17 mouse cellular contexts compared by ENCODE assay signal in the genomic region with DNA sequence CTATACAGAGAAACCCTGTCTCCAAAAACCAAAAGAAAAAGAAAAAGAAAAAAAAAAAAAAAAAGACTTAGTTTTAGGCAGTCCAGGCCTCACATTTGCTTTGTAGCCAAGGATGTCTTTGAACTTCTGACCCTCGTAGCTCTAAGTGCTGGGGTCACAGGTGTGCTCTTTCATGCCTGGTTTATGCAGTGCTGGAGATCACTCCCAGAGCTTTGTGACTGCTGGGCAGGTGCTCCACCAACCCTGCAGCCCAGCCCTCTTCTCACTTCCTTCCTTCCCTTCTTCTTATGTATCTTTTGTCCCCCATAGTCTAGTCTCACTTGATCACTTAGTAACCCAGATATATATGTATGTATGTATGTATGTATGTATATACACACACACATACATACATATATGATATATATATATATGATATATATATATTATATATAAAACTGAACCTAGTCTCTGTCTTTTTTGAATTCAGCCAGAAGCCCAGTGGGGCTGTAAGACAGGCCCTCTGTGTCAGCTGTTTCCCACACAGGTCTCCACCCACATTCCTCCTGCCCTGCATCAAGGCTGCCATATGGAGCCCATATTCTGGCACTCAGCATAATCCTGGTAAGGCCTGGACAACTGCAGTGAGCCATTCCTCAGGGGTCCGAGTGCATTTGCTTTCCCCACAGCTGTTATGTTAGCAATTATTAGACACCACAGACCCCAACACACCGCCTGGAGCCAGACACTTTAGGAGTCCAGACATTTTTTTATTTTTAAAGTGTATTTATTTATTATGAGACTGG. TPM values are rescaled to one million over a fixed set of nuclear protein-coding genes. Genes with fewer than 3 reads are reported as not detected.
DNase-seq lines count a peak whose midpoint lies in the region; ATAC-seq lines count a peak whose summit lies in the region.
"Had no signal": no experiment of that assay in that cellular context is flagged by ENCODE, and none has a peak within 500 bp of the region (broad histone marks: within the 10 kb centered on the region; RNA-seq: fewer than 3 reads in every experiment).

No protein-coding gene starts in this region.

- H3K9ac ChIP-seq in lung, embryonic 16.5 days (ENCODE audit: low read length): no peak overlapping the region
- H3K9ac ChIP-seq: forebrain, embryonic 15.5 days; liver, embryonic 15.5 days; midbrain, embryonic 13.5 days; neural tube, embryonic 12.5 days had no signal

- peaks cover 5% of the 10 kb centered on the region; the same call in 1 of the 2 replicates for H3K4me1 ChIP-seq in lung, embryonic 16.5 days (replicated peaks; ENCODE audit: control insufficient read depth, insufficient read depth, low read length)
- H3K4me1 ChIP-seq in embryonic facial prominence, embryonic 10.5 days: peaks cover 21% of the 10 kb centered on the region
- H3K4me1 ChIP-seq: liver, embryonic 15.5 days had no signal

- H3K4me2 ChIP-seq in lung, embryonic 16.5 days (ENCODE audit: low read depth, low read length): no peak overlapping the region
- H3K4me2 ChIP-seq: forebrain, embryonic 15.5 days; liver, embryonic 15.5 days; midbrain, embryonic 13.5 days; neural tube, embryonic 12.5 days had no signal

- no peaks in the 10 kb centered on the region for H3K27me3 ChIP-seq in lung, embryonic 16.5 days (ENCODE audit: control insufficient read depth, insufficient read depth, low read depth, low read length)
- H3K27me3 ChIP-seq in embryonic facial prominence, embryonic 10.5 days (replicated peaks; ENCODE audit: low read depth, poor library complexity, severe bottlenecking): 0 out of 2 replicates have a peak, but pooled peaks cover 3% of the 10 kb centered on the region
- H3K27me3 ChIP-seq: forebrain, embryonic 15.5 days; neural tube, embryonic 12.5 days; Patski had no signal

- peak; percentile 80 for ATAC-seq in lung, embryonic 16.5 days (ENCODE audit: low read depth)
- ATAC-seq: forebrain, embryonic 15.5 days; midbrain, embryonic 13.5 days; Patski had no signal

- DNase-seq in lung, postnatal 14 days: no peak
- DNase-seq in NIH3T3 (ENCODE audit: low read depth): peak; percentile 51
- DNase-seq in embryonic facial prominence, embryonic 10.5 days (ENCODE audit: low spot score): peak; percentile 42
- DNase-seq in lung, postnatal 4 days: peak; percentile 45 to 79
- no peak for DNase-seq in natural killer cell, adult 2 months (ENCODE audit: low spot score in 2 of 2)
- no peak for DNase-seq in cerebellum, adult 8-10 months
- DNase-seq: cerebellum, adult 18-20 months; gastrocnemius, postnatal 10 days; heart, postnatal 14 days had no signal

- H3K36me3 ChIP-seq in lung, embryonic 16.5 days (ENCODE audit: control insufficient read depth, insufficient read depth, low read length): peaks cover 6% of the 10 kb centered on the region
- H3K36me3 ChIP-seq in embryonic facial prominence, embryonic 10.5 days (replicated peaks): peaks cover 12% of the 10 kb centered on the region
- H3K36me3 ChIP-seq: forebrain, embryonic 15.5 days; liver, embryonic 15.5 days; midbrain, embryonic 13.5 days; neural tube, embryonic 12.5 days had no signal

- H3K4me3 ChIP-seq in lung, embryonic 16.5 days (ENCODE audit: low read length): no peak overlapping the region
- no peak overlapping the region for H3K4me3 ChIP-seq in embryonic facial prominence, embryonic 10.5 days
- H3K4me3 ChIP-seq: forebrain, embryonic 15.5 days; liver, embryonic 15.5 days; midbrain, embryonic 13.5 days; neural tube, embryonic 12.5 days had no signal

- 48% methylated on average over 3 of the region's 3 CpGs for WGBS in lung, embryonic 16.5 days
- 66% methylated on average over 3 of the region's 3 CpGs for WGBS in embryonic facial prominence, embryonic 10.5 days

- no peaks in the 10 kb centered on the region for H3K9me3 ChIP-seq in lung, embryonic 16.5 days (ENCODE audit: control insufficient read depth, low read length)
- H3K9me3 ChIP-seq in embryonic facial prominence, embryonic 10.5 days: no peaks in the 10 kb centered on the region
- H3K9me3 ChIP-seq: forebrain, embryonic 15.5 days; liver, embryonic 15.5 days; midbrain, embryonic 13.5 days; neural tube, embryonic 12.5 days had no signal

- peak overlapping the region; percentile 49; the same call in 1 of the 2 replicates for H3K27ac ChIP-seq in lung, embryonic 16.5 days (ENCODE audit: low read length)
- no peak overlapping the region for H3K27ac ChIP-seq in embryonic facial prominence, embryonic 10.5 days (replicated peaks)
- H3K27ac ChIP-seq: forebrain, embryonic 15.5 days; liver, embryonic 15.5 days; midbrain, embryonic 13.5 days; neural tube, embryonic 12.5 days had no signal

RNA-seq across cellular contexts. Expression of gene Fbxo17, which starts 4.3 kb away (rescaled TPM):
- 13.9 and 15.8 TPM in 2 replicates for polyA plus RNA-seq in lung, embryonic 16.5 days (2015; fragmentation: Nextera tagmentation; extraction: Ambion mirVana)
- 11.9 and 14.3 TPM in 2 replicates for polyA plus RNA-seq in embryonic facial prominence, embryonic 10.5 days (2016; fragmentation: Nextera tagmentation; extraction: Ambion mirVana)

RNA-seq across cellular contexts. Expression of gene Mrps12, which starts 20.7 kb away (rescaled TPM):
- 120 TPM in 2 replicates for polyA plus RNA-seq in lung, embryonic 16.5 days (2015; fragmentation: Nextera tagmentation; extraction: Ambion mirVana)
- 163 and 164 TPM in 2 replicates for polyA plus RNA-seq in embryonic facial prominence, embryonic 10.5 days (2016; fragmentation: Nextera tagmentation; extraction: Ambion mirVana)

RNA-seq across cellular contexts. Expression of gene Sars2, which starts 20.8 kb away (rescaled TPM):
- 24.1 and 25.8 TPM in 2 replicates for polyA plus RNA-seq in lung, embryonic 16.5 days (2015; fragmentation: Nextera tagmentation; extraction: Ambion mirVana)
- polyA plus RNA-seq in embryonic facial prominence, embryonic 10.5 days (2016; fragmentation: Nextera tagmentation; extraction: Ambion mirVana): 40.3 and 44.6 TPM in 2 replicates

RNA-seq across cellular contexts. Expression of gene Fbxo27, which starts 28.3 kb away (rescaled TPM):
- 5.2 and 6.9 TPM in 2 replicates for polyA plus RNA-seq in lung, embryonic 16.5 days (2015; fragmentation: Nextera tagmentation; extraction: Ambion mirVana)
- polyA plus RNA-seq in embryonic facial prominence, embryonic 10.5 days (2016; fragmentation: Nextera tagmentation; extraction: Ambion mirVana): 7.8 TPM in 2 replicates
- polyA plus RNA-seq: Patski had no signal

RNA-seq across cellular contexts. Expression of gene Ccer2, which starts 35.0 kb away (rescaled TPM):
- not detected in 2 replicates for polyA plus RNA-seq in lung, embryonic 16.5 days (2015; fragmentation: Nextera tagmentation; extraction: Ambion mirVana)
- polyA plus RNA-seq in embryonic facial prominence, embryonic 10.5 days (2016; fragmentation: Nextera tagmentation; extraction: Ambion mirVana): 0.49 and 2.1 TPM in 2 replicates
- polyA plus RNA-seq: kidney, embryonic 16.5 days; liver, embryonic 15.5 days; Patski; stomach, embryonic 16.5 days had no signal

Comparison
In these comparisons a context has a peak if more than half of its experiments do, and no peak if none do; other contexts are left out.
1. DNase-seq: peak in NIH3T3 (single experiment), embryonic facial prominence, embryonic 10.5 days (single experiment) and lung, postnatal 4 days (2 of 2); none in lung, postnatal 14 days (single experiment), natural killer cell, adult 2 months (0 of 2) and cerebellum, adult 8-10 months (single experiment).